Mouse (Mus musculus): Measurements from ENCODE around the gene Alg13.

DNA sequence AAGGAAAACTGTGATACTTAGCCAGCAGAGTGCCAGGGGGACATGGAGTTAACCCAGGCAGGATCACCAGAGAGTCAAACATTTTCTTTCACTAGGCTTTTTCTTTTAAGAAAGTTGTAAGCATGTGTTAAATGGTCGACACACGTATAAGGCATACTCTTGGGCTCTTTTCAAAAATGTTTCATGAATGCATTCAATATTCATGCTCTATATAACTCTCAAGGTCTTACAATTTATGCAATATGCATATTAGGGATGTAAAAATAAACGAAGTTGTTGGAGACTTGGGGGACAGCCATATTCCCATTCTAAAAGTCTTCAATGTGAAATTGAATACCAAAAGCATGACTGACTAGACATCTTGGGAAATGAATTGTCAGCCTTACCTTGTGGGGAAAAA lies 106.2 kb downstream of the Alg13 start:
- TF ChIP-seq CTCF (IDR thresholded peaks at IDR 0.05; ENCODE audit: low read depth, low read length) (no peak), POLR2A (IDR thresholded peaks at IDR 0.05; ENCODE audit: extremely low read depth, insufficient read depth, low read length) (no peak)
